Mouse (Mus musculus): Measurements from ENCODE around the gene Cdadc1.

GRCm38 (mm10) chr14:59555928-59556531 lies 41.7 kb downstream of the Cdadc1 start:
- TF ChIP-seq CTCF (IDR thresholded peaks at IDR 0.05; ENCODE audit: borderline replicate concordance, extremely low read depth, insufficient read depth, insufficient read length) (peak; percentile 77; the same call in 1 of the 2 replicates), POLR2A (IDR thresholded peaks at IDR 0.05; ENCODE audit: borderline replicate concordance, extremely low read depth, insufficient read depth, insufficient read length, poor library complexity, severe bottlenecking) (no peak)
